In the genomic region with DNA sequence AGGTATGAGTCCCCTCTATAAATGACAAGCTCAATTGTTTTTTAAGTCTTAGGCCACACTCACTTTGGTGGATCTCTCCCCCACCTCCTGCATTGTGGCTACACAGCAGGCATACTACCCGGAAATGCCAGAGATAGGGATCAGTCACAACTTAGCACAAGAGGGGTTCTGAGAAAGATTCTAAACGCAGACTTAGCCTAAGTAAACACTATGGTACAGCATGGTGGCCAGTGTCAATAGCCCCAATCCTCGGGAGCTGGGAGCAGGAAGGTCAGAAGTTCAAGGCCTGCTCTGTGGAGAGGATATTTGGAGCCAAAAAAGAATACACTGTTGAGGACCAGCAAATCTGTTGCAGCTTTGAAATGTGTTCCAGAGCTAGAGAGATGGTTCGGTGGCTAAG, we compare ENCODE assay signal across 9 mouse cellular contexts. TPM values are rescaled to one million over a fixed set of nuclear protein-coding genes. Genes with fewer than 3 reads are reported as not detected.
DNase-seq lines count a peak whose midpoint lies in the region; ATAC-seq and TF ChIP-seq lines count a peak whose summit lies in the region.
"Had no signal": no experiment of that assay in that cellular context is flagged by ENCODE, and none has a peak within 500 bp of the region (broad histone marks: within the 10 kb centered on the region; RNA-seq: fewer than 3 reads in every experiment).

No protein-coding gene starts in this region.

- peaks cover 17% of the 10 kb centered on the region for H3K36me3 ChIP-seq in kidney, embryonic 15.5 days
- H3K36me3 ChIP-seq in hindbrain, embryonic 14.5 days (replicated peaks; ENCODE audit: control insufficient read depth, insufficient read depth), result peaks cover 7% of the 10 kb centered on the region; the same call in 1 of the 2 replicates
- no peaks in the 10 kb centered on the region; the same call in 1 of the 2 replicates for H3K36me3 ChIP-seq in midbrain, embryonic 15.5 days (replicated peaks)

- H3K27me3 ChIP-seq in kidney, embryonic 15.5 days, result no peaks in the 10 kb centered on the region
- H3K27me3 ChIP-seq in hindbrain, embryonic 14.5 days (ENCODE audit: control insufficient read depth, insufficient read depth, low read length), result no peaks in the 10 kb centered on the region
- no peaks in the 10 kb centered on the region for H3K27me3 ChIP-seq in midbrain, embryonic 15.5 days (replicated peaks)

- no peak for TF ChIP-seq CTCF in bone marrow macrophage, adult 2 months (IDR thresholded peaks at IDR 0.05; ENCODE audit: low read depth, low read length)

- H3K9ac ChIP-seq in kidney, embryonic 15.5 days, result peak overlapping the region; percentile 86; the same call in 1 of the 2 replicates
- peak overlapping the region; percentile 89; the same call in 1 of the 2 replicates for H3K9ac ChIP-seq in hindbrain, embryonic 14.5 days
- no peak overlapping the region for H3K9ac ChIP-seq in midbrain, embryonic 15.5 days

- no peak overlapping the region for H3K27ac ChIP-seq in kidney, embryonic 15.5 days
- H3K27ac ChIP-seq in bone marrow macrophage, adult 2 months (ENCODE audit: insufficient read depth, low read depth, low read length), result no peak overlapping the region
- no peak overlapping the region for H3K27ac ChIP-seq in hindbrain, embryonic 14.5 days
- no peak overlapping the region for H3K27ac ChIP-seq in midbrain, embryonic 15.5 days

- no peaks in the 10 kb centered on the region for H3K9me3 ChIP-seq in kidney, embryonic 15.5 days (replicated peaks)
- H3K9me3 ChIP-seq in hindbrain, embryonic 14.5 days (ENCODE audit: control insufficient read depth, low read length), result no peaks in the 10 kb centered on the region
- no peaks in the 10 kb centered on the region for H3K9me3 ChIP-seq in midbrain, embryonic 15.5 days

- TF ChIP-seq POLR2A in bone marrow macrophage, adult 2 months (IDR thresholded peaks at IDR 0.05; ENCODE audit: borderline replicate concordance, low read depth, low read length), result no peak

- peak overlapping the region; percentile 86 for H3K4me3 ChIP-seq in kidney, embryonic 15.5 days (replicated peaks)
- H3K4me3 ChIP-seq in bone marrow macrophage, adult 2 months (ENCODE audit: insufficient read depth, low read length), result peak overlapping the region; percentile 77
- peak overlapping the region; percentile 85 for H3K4me3 ChIP-seq in hindbrain, embryonic 14.5 days (replicated peaks; ENCODE audit: low read length)
- peak overlapping the region; percentile 84; the same call in 1 of the 2 replicates for H3K4me3 ChIP-seq in midbrain, embryonic 15.5 days

- no peak for DNase-seq in kidney, adult 11 months
- no peak for DNase-seq in hindbrain, embryonic 14.5 days (ENCODE audit: low spot score)
- no peak for DNase-seq in retina, postnatal 1 day
- DNase-seq in adipocyte (ENCODE audit: low spot score), result no peak
- no peak for DNase-seq in ovary, postnatal 10 days (ENCODE audit: low spot score)
- DNase-seq: kidney, postnatal 10 days had no signal

- peak overlapping the region; percentile 94 for H3K4me2 ChIP-seq in kidney, embryonic 15.5 days
- H3K4me2 ChIP-seq in hindbrain, embryonic 14.5 days (replicated peaks), result peak overlapping the region; percentile 82
- H3K4me2 ChIP-seq in midbrain, embryonic 15.5 days, result peak overlapping the region; percentile 97

- ATAC-seq in kidney, embryonic 15.5 days (replicated peaks; ENCODE audit: low FRiP score), result no peak
- ATAC-seq in hindbrain, embryonic 14.5 days (ENCODE audit: low FRiP score), result no peak
- no peak for ATAC-seq in midbrain, embryonic 15.5 days (replicated peaks)

- WGBS in kidney, embryonic 15.5 days, result 34% methylated on average over 4 of the region's 4 CpGs
- 56% methylated on average over 4 of the region's 4 CpGs for WGBS in hindbrain, embryonic 14.5 days
- WGBS in midbrain, embryonic 15.5 days, result 50% methylated on average over 4 of the region's 4 CpGs

- H3K4me1 ChIP-seq in kidney, embryonic 15.5 days, result peaks cover 41% of the 10 kb centered on the region
- peaks cover 42% of the 10 kb centered on the region for H3K4me1 ChIP-seq in bone marrow macrophage, adult 2 months (ENCODE audit: control insufficient read depth, insufficient read depth, low read length)
- H3K4me1 ChIP-seq in hindbrain, embryonic 14.5 days (replicated peaks; ENCODE audit: control insufficient read depth, insufficient read depth, low read length), result peaks cover 33% of the 10 kb centered on the region
- peaks cover 50% of the 10 kb centered on the region for H3K4me1 ChIP-seq in midbrain, embryonic 15.5 days

RNA-seq across cellular contexts. Expression of a gene that starts 1.6 kb away (rescaled TPM):
- polyA plus RNA-seq in kidney, embryonic 15.5 days (2015; fragmentation: Nextera tagmentation; extraction: Ambion mirVana), result 21.3 and 24.5 TPM in 2 replicates
- 52.2 and 62.4 TPM in 2 replicates for polyA plus RNA-seq in bone marrow macrophage, adult 2 months (2012; ENCODE audit: insufficient read depth, insufficient read length, missing spikeins)
- polyA plus RNA-seq in hindbrain, embryonic 14.5 days (2014; fragmentation: Nextera tagmentation; extraction: Ambion mirVana), result 13.0 and 14.2 TPM in 2 replicates
- polyA plus RNA-seq in midbrain, embryonic 15.5 days (2015; fragmentation: Nextera tagmentation; extraction: Ambion mirVana), result 28.4 and 29.2 TPM in 2 replicates

RNA-seq across cellular contexts. Expression of a gene that starts 1.6 kb away (rescaled TPM):
- 86.3 and 99.6 TPM in 2 replicates for polyA plus RNA-seq in kidney, embryonic 15.5 days (2015; fragmentation: Nextera tagmentation; extraction: Ambion mirVana)
- 13.3 and 18.6 TPM in 2 replicates for polyA plus RNA-seq in bone marrow macrophage, adult 2 months (2012; ENCODE audit: insufficient read depth, insufficient read length, missing spikeins)
- 64.0 and 64.1 TPM in 2 replicates for polyA plus RNA-seq in hindbrain, embryonic 14.5 days (2014; fragmentation: Nextera tagmentation; extraction: Ambion mirVana)
- 76.1 and 84.7 TPM in 2 replicates for polyA plus RNA-seq in midbrain, embryonic 15.5 days (2015; fragmentation: Nextera tagmentation; extraction: Ambion mirVana)

RNA-seq across cellular contexts. Expression of a gene that starts 22.9 kb away (rescaled TPM):
- polyA plus RNA-seq in kidney, embryonic 15.5 days (2015; fragmentation: Nextera tagmentation; extraction: Ambion mirVana), result 37.3 and 38.0 TPM in 2 replicates
- 4.1 and 4.8 TPM in 2 replicates for polyA plus RNA-seq in bone marrow macrophage, adult 2 months (2012; ENCODE audit: insufficient read depth, insufficient read length, missing spikeins)
- 16.4 and 20.7 TPM in 2 replicates for polyA plus RNA-seq in hindbrain, embryonic 14.5 days (2014; fragmentation: Nextera tagmentation; extraction: Ambion mirVana)
- 18.3 and 20.3 TPM in 2 replicates for polyA plus RNA-seq in midbrain, embryonic 15.5 days (2015; fragmentation: Nextera tagmentation; extraction: Ambion mirVana)

RNA-seq across cellular contexts. Expression of a gene that starts 31.0 kb away (rescaled TPM):
- 44.9 and 46.9 TPM in 2 replicates for polyA plus RNA-seq in kidney, embryonic 15.5 days (2015; fragmentation: Nextera tagmentation; extraction: Ambion mirVana)
- polyA plus RNA-seq in bone marrow macrophage, adult 2 months (2012; ENCODE audit: insufficient read depth, insufficient read length, missing spikeins), result 53.8 and 67.3 TPM in 2 replicates
- 84.0 and 86.6 TPM in 2 replicates for polyA plus RNA-seq in hindbrain, embryonic 14.5 days (2014; fragmentation: Nextera tagmentation; extraction: Ambion mirVana)
- polyA plus RNA-seq in midbrain, embryonic 15.5 days (2015; fragmentation: Nextera tagmentation; extraction: Ambion mirVana), result 103 and 107 TPM in 2 replicates

RNA-seq across cellular contexts. Expression of a gene that starts 35.7 kb away (rescaled TPM):
- polyA plus RNA-seq in kidney, embryonic 15.5 days (2015; fragmentation: Nextera tagmentation; extraction: Ambion mirVana), result 46.3 and 46.7 TPM in 2 replicates
- polyA plus RNA-seq in bone marrow macrophage, adult 2 months (2012; ENCODE audit: insufficient read depth, insufficient read length, missing spikeins), result 16.5 and 19.6 TPM in 2 replicates
- 37.2 and 45.3 TPM in 2 replicates for polyA plus RNA-seq in hindbrain, embryonic 14.5 days (2014; fragmentation: Nextera tagmentation; extraction: Ambion mirVana)
- polyA plus RNA-seq in midbrain, embryonic 15.5 days (2015; fragmentation: Nextera tagmentation; extraction: Ambion mirVana), result 43.3 and 47.1 TPM in 2 replicates
